Mouse (Mus musculus) forelimb bud, embryonic 11.5 days (tissue): Measurements from ENCODE around the gene Arfgef3.

Experiments
- DNase-seq: peaks from one replicate; pipeline ENCODE4 v3.0.0-alpha.2; 2012; ENCODE audit warnings: low read depth, low spot score

Gene Arfgef3

GRCm38 (mm10) chr10:18743286-18744142 lies at the start of gene Arfgef3:
Gene Arfgef3, minus strand, starts transcription at chr10:18743949.
- DNase-seq = no peak

- no peak for DNase-seq
These were observed 46.3 kb upstream of the Arfgef3 start for GRCm38 (mm10) chr10:18790063-18790462.

GRCm38 (mm10) chr10:18788601-18789000 lies 44.9 kb upstream of the Arfgef3 start:
- DNase-seq = no peak

- no peak for DNase-seq
These were observed 42.9 kb upstream of the Arfgef3 start, which contains the start of gene Gm4922 for GRCm38 (mm10) chr10:18786693-18787092. Gene Gm4922, minus strand, starts transcription at chr10:18786793.

GRCm38 (mm10) chr10:18777546-18777945 lies 33.8 kb upstream of the Arfgef3 start:
- DNase-seq = no peak

GRCm38 (mm10) chr10:18772537-18773179 lies 28.9 kb upstream of the Arfgef3 start:
- DNase-seq = no peak

GRCm38 (mm10) chr10:18769909-18770308 lies 26.2 kb upstream of the Arfgef3 start:
- DNase-seq = no peak

GRCm38 (mm10) chr10:18760241-18760640 lies 16.5 kb upstream of the Arfgef3 start:
- peak; percentile 58 for DNase-seq

GRCm38 (mm10) chr10:18750057-18750456 lies 6.3 kb upstream of the Arfgef3 start:
- no peak for DNase-seq

- no peak for DNase-seq
These were observed 1.7 kb downstream of the Arfgef3 start for GRCm38 (mm10) chr10:18742086-18742485.

GRCm38 (mm10) chr10:18741024-18741423 lies 2.7 kb downstream of the Arfgef3 start:
- DNase-seq = no peak

- DNase-seq = no peak
These were observed 15.2 kb downstream of the Arfgef3 start for GRCm38 (mm10) chr10:18728548-18728947.

- no peak for DNase-seq
These were observed 32.3 kb downstream of the Arfgef3 start for GRCm38 (mm10) chr10:18711436-18711835.

- DNase-seq = peak; percentile 30
These were observed 32.8 kb downstream of the Arfgef3 start for GRCm38 (mm10) chr10:18710949-18711348.

- no peak for DNase-seq
These were observed 33.9 kb downstream of the Arfgef3 start for GRCm38 (mm10) chr10:18709836-18710235.

- DNase-seq = no peak
These were observed 35.1 kb downstream of the Arfgef3 start for GRCm38 (mm10) chr10:18708641-18709040.

- no peak for DNase-seq
These were observed 39.2 kb downstream of the Arfgef3 start for GRCm38 (mm10) chr10:18704393-18705120.

GRCm38 (mm10) chr10:18701517-18701916 lies 42.2 kb downstream of the Arfgef3 start:
- DNase-seq = no peak

GRCm38 (mm10) chr10:18700117-18700516 lies 43.6 kb downstream of the Arfgef3 start:
- no peak for DNase-seq

- DNase-seq = no peak
These were observed 44.6 kb downstream of the Arfgef3 start for GRCm38 (mm10) chr10:18699151-18699550.

- DNase-seq = no peak
These were observed 47.3 kb downstream of the Arfgef3 start for GRCm38 (mm10) chr10:18696461-18696860.

- peak; percentile 9 for DNase-seq
These were observed 55.5 kb downstream of the Arfgef3 start for GRCm38 (mm10) chr10:18688234-18688633.
